Mouse (Mus musculus): Measurements from ENCODE around the gene Hoxb9. TPM values are rescaled to one million over a fixed set of nuclear protein-coding genes. Genes with fewer than 3 reads are reported as not detected.

The Hoxb9 gene
- total RNA-seq, 2 experiments from 2014 or later: not detected

- no peak for DNase-seq
These were observed 27.8 kb downstream of the Hoxb9 start for GRCm38 (mm10) chr11:96298895-96299667.

- DNase-seq: no peak
These were observed 28.5 kb downstream of the Hoxb9 start for GRCm38 (mm10) chr11:96299781-96300180.

- no peak for DNase-seq
These were observed 29.3 kb downstream of the Hoxb9 start for GRCm38 (mm10) chr11:96300354-96301063.

GRCm38 (mm10) chr11:96301064-96301431, 29.8 kb downstream of the Hoxb9 start:
- no peak for DNase-seq

- DNase-seq: peak in 1 of 2 experiments; percentile 67
These were observed 30.6 kb downstream of the Hoxb9 start for GRCm38 (mm10) chr11:96301837-96302236.

GRCm38 (mm10) chr11:96302381-96303150, 31.3 kb downstream of the Hoxb9 start:
- no peak for DNase-seq

GRCm38 (mm10) chr11:96303151-96304099, 32.2 kb downstream of the Hoxb9 start, which contains the start of gene Hoxb5:
Hoxb5 (plus strand) TSS chr11:96303336.
- DNase-seq: no peak

GRCm38 (mm10) chr11:96304381-96305195, 33.3 kb downstream of the Hoxb9 start:
- no peak for DNase-seq

GRCm38 (mm10) chr11:96305505-96306182, 34.4 kb downstream of the Hoxb9 start:
- DNase-seq: no peak

GRCm38 (mm10) chr11:96306183-96306907, 35.1 kb downstream of the Hoxb9 start:
- no peak for DNase-seq

GRCm38 (mm10) chr11:96306908-96307269, 35.6 kb downstream of the Hoxb9 start:
- no peak for DNase-seq

GRCm38 (mm10) chr11:96308763-96309162, 37.5 kb downstream of the Hoxb9 start:
- no peak for DNase-seq

- no peak for DNase-seq
These were observed 38.0 kb downstream of the Hoxb9 start for GRCm38 (mm10) chr11:96309288-96309687.

GRCm38 (mm10) chr11:96310183-96310938, 39.1 kb downstream of the Hoxb9 start:
- DNase-seq: no peak

GRCm38 (mm10) chr11:96311097-96311496, 39.8 kb downstream of the Hoxb9 start:
- no peak for DNase-seq

GRCm38 (mm10) chr11:96311520-96312417, 40.5 kb downstream of the Hoxb9 start:
- no peak for DNase-seq

GRCm38 (mm10) chr11:96313134-96313533, 41.9 kb downstream of the Hoxb9 start:
- no peak for DNase-seq

Measured in layer of hippocampus, postnatal 36 days (tissue).